Mouse (Mus musculus): ENCODE results near the gene Gm9958. TPM values are rescaled to one million over a fixed set of nuclear protein-coding genes. Genes with fewer than 3 reads are reported as not detected.

Gm9958 gene
- polyA plus RNA-seq, 1 experiment from 2014 or later = 2.8 TPM

GRCm38 (mm10) chr5:90340847-90341246 lies 26.2 kb upstream of the Gm9958 start:
- Histone ChIP-seq H3K27ac (ENCODE audit: low read depth) (no peak overlapping the region), H3K4me3 (ENCODE audit: low read depth, low read length) (no peak overlapping the region), H3K9me3 (ENCODE audit: low read length) (no peaks in the 10 kb centered on the region), H3K4me2 (ENCODE audit: low read depth, low read length) (no peak overlapping the region), H3K36me3 (replicated peaks; ENCODE audit: insufficient read depth, low read length) (peaks cover under 1% of the 10 kb centered on the region), H3K9ac (replicated peaks) (no peak overlapping the region), H3K27me3 (ENCODE audit: insufficient read depth, low read length) (no peaks in the 10 kb centered on the region), H3K4me1 (ENCODE audit: insufficient read depth) (peaks cover 24% of the 10 kb centered on the region)
- no peak for DNase-seq
- no peak for ATAC-seq
- no peak for TF ChIP-seq EP300 (IDR thresholded peaks at IDR 0.05; ENCODE audit: low read depth)
- no peak for TF ChIP-seq CTCF (IDR thresholded peaks at IDR 0.05; ENCODE audit: low read depth)
- WGBS (ENCODE audit: insufficient replicate concordance) = 66% methylated on average over 4 of the region's 4 CpGs

GRCm38 (mm10) chr5:90346877-90347276 lies 20.1 kb upstream of the Gm9958 start:
- Histone ChIP-seq H3K4me3 (ENCODE audit: low read depth, low read length) (no peak overlapping the region), H3K4me2 (ENCODE audit: low read depth, low read length) (no peak overlapping the region), H3K4me1 (ENCODE audit: insufficient read depth) (0 out of 2 replicates have a peak, but pooled peaks cover 4% of the 10 kb centered on the region), H3K9me3 (ENCODE audit: low read length) (no peaks in the 10 kb centered on the region), H3K9ac (replicated peaks) (no peak overlapping the region), H3K27ac (ENCODE audit: low read depth) (no peak overlapping the region), H3K36me3 (replicated peaks; ENCODE audit: insufficient read depth, low read length) (peaks cover 10% of the 10 kb centered on the region), H3K27me3 (ENCODE audit: insufficient read depth, low read length) (no peaks in the 10 kb centered on the region)
- no peak for ATAC-seq
- WGBS (ENCODE audit: insufficient replicate concordance) = 73% methylated on average over 3 of the region's 3 CpGs
- no peak for DNase-seq
- TF ChIP-seq EP300 (IDR thresholded peaks at IDR 0.05; ENCODE audit: low read depth) (no peak), CTCF (IDR thresholded peaks at IDR 0.05; ENCODE audit: low read depth) (no peak)

GRCm38 (mm10) chr5:90353552-90354317 lies 13.3 kb upstream of the Gm9958 start:
- no peak for DNase-seq
- H3K27me3 ChIP-seq (ENCODE audit: insufficient read depth, low read length) = no peaks in the 10 kb centered on the region
- no peak overlapping the region for H3K9ac ChIP-seq (replicated peaks)
- H3K4me1 ChIP-seq (ENCODE audit: insufficient read depth) = peaks cover 25% of the 10 kb centered on the region
- TF ChIP-seq CTCF (IDR thresholded peaks at IDR 0.05; ENCODE audit: low read depth) (no peak), EP300 (IDR thresholded peaks at IDR 0.05; ENCODE audit: low read depth) (no peak)
- H3K9me3 ChIP-seq (ENCODE audit: low read length) = no peaks in the 10 kb centered on the region
- H3K4me3 ChIP-seq (ENCODE audit: low read depth, low read length) = no peak overlapping the region
- no peak overlapping the region for H3K27ac ChIP-seq (ENCODE audit: low read depth)
- H3K4me2 ChIP-seq (ENCODE audit: low read depth, low read length) = no peak overlapping the region
- 81% methylated on average over 4 of the region's 4 CpGs for WGBS (ENCODE audit: insufficient replicate concordance)
- no peak; the same call in 1 of the 2 replicates for ATAC-seq
- peaks cover 10% of the 10 kb centered on the region for H3K36me3 ChIP-seq (replicated peaks; ENCODE audit: insufficient read depth, low read length)

DNA sequence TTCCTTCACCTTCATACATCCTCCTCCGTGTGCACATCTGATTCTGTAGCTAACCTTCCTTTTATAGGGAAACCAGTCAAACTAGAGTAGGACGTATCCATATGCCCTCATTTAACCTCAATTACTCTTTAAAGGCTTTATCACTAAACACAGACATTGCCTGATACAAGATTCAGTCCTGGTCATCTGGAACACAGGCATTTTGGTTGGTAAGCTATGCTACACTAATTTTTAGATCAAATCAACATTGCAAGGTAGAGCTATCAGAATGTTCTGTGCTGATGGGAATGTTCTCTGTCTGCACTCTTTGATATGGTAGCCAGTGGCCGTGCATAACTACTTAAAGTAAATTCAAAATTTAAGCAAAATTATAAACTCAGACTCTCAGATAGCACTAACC lies 11.2 kb upstream of the Gm9958 start:
- ATAC-seq = peak; percentile 22; the same call in 1 of the 2 replicates
- 60% methylated on average over 3 of the region's 3 CpGs for WGBS (ENCODE audit: insufficient replicate concordance)

GRCm38 (mm10) chr5:90364526-90364925 lies 2.5 kb upstream of the Gm9958 start:
- Histone ChIP-seq H3K9me3 (ENCODE audit: low read length) (no peaks in the 10 kb centered on the region), H3K4me3 (ENCODE audit: low read depth, low read length) (peak overlapping the region; percentile 92), H3K27me3 (ENCODE audit: insufficient read depth, low read length) (no peaks in the 10 kb centered on the region), H3K27ac (ENCODE audit: low read depth) (peak overlapping the region; percentile 100), H3K4me2 (ENCODE audit: low read depth, low read length) (peak overlapping the region; percentile 79), H3K36me3 (replicated peaks; ENCODE audit: insufficient read depth, low read length) (peaks cover 7% of the 10 kb centered on the region; the same call in 1 of the 2 replicates), H3K9ac (replicated peaks) (peak overlapping the region; percentile 91), H3K4me1 (ENCODE audit: insufficient read depth) (peaks cover 10% of the 10 kb centered on the region; the same call in 1 of the 2 replicates)
- TF ChIP-seq CTCF (IDR thresholded peaks at IDR 0.05; ENCODE audit: low read depth) (peak; percentile 80), EP300 (IDR thresholded peaks at IDR 0.05; ENCODE audit: low read depth) (no peak)
- 2% methylated on average over 6 of the region's 6 CpGs for WGBS (ENCODE audit: insufficient replicate concordance)
- peak; percentile 77 for DNase-seq
- ATAC-seq = peak; percentile 29

More for the DNA sequence above, 11.2 kb upstream of the Gm9958 start:
- Histone ChIP-seq H3K4me1 (ENCODE audit: insufficient read depth) (peaks cover 25% of the 10 kb centered on the region), H3K36me3 (replicated peaks; ENCODE audit: insufficient read depth, low read length) (peaks cover 17% of the 10 kb centered on the region), H3K9ac (replicated peaks) (no peak overlapping the region), H3K27ac (ENCODE audit: low read depth) (no peak overlapping the region), H3K9me3 (ENCODE audit: low read length) (no peaks in the 10 kb centered on the region), H3K4me2 (ENCODE audit: low read depth, low read length) (no peak overlapping the region), H3K4me3 (ENCODE audit: low read depth, low read length) (no peak overlapping the region), H3K27me3 (ENCODE audit: insufficient read depth, low read length) (no peaks in the 10 kb centered on the region)
- TF ChIP-seq CTCF (IDR thresholded peaks at IDR 0.05; ENCODE audit: low read depth) (no peak), EP300 (IDR thresholded peaks at IDR 0.05; ENCODE audit: low read depth) (0 out of 2 replicates have a peak, but pooled peaks have one; percentile 40)
- DNase-seq = no peak

DNA sequence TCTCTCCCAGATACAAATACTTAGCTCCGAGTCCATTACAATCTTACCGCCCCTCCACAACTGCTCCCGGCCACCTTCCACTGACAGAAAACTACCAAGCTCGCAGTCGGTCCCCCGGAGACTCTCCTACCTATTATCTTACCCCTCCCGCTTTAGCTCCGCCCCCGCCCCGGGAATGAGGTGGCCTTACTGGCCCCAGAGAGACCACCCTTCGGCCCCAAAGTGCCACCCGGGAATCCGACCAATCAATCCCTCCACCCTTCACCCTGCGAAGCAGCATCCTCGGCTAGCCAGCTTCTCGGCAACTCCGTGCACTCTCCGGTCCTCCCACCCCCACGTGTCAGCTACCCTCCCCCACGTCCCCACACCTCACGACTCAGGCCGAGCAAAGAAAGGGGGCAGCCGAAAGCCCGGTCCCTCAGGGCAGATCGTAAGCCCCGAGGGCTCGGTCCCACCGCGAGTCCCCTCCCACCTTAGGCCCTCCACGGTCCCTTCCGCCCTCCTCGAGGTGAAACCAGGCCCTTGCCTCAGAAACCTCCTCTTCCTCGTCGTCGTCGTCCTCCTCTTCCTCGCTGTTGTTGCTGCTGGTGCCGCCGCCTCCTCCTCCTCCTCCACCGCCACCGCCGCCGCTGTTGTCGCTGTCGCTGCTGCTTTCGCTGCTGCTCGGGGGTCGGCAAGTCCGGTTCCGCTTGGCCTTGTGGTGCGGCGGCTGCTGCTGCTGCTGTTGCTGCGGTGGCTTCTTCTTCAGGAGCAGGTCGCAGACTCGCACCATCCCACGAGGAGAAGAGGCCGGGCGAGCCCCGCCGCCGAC lies 1.7 kb upstream of the Gm9958 start:
- H3K4me1 ChIP-seq (ENCODE audit: insufficient read depth) = peaks cover 10% of the 10 kb centered on the region; the same call in 1 of the 2 replicates
- H3K36me3 ChIP-seq (replicated peaks; ENCODE audit: insufficient read depth, low read length) = peaks cover 4% of the 10 kb centered on the region; the same call in 1 of the 2 replicates
- H3K9ac ChIP-seq (replicated peaks) = peak overlapping the region; percentile 91
- TF ChIP-seq CTCF (IDR thresholded peaks at IDR 0.05; ENCODE audit: low read depth) (no peak), EP300 (IDR thresholded peaks at IDR 0.05; ENCODE audit: low read depth) (no peak)
- 2% methylated on average over 47 of the region's 61 CpGs for WGBS (ENCODE audit: insufficient replicate concordance)
- no peaks in the 10 kb centered on the region for H3K27me3 ChIP-seq (ENCODE audit: insufficient read depth, low read length)
- peak overlapping the region; percentile 79 for H3K4me2 ChIP-seq (ENCODE audit: low read depth, low read length)
- ATAC-seq (peak; percentile 1), DNase-seq (peak; percentile 74)
- peak overlapping the region; percentile 100 for H3K27ac ChIP-seq (ENCODE audit: low read depth)
- H3K9me3 ChIP-seq (ENCODE audit: low read length) = no peaks in the 10 kb centered on the region
- H3K4me3 ChIP-seq (ENCODE audit: low read depth, low read length) = peak overlapping the region; percentile 92

Measured in liver, postnatal 0 days (tissue).